Mouse (Mus musculus): ENCODE measurements around the gene Cers2.

GRCm38 (mm10) chr3:95293537-95293936, 21.1 kb upstream of the Cers2 start:
- TF ChIP-seq GATA1 (IDR thresholded peaks at IDR 0.05; ENCODE audit: borderline replicate concordance, low read length) = peak; percentile 74; the same call in 2 of the 3 replicates
- TF ChIP-seq FLI1 (IDR thresholded peaks at IDR 0.05; ENCODE audit: low read length) = peak; percentile 74; the same call in 1 of the 2 replicates
